Mouse (Mus musculus): ENCODE measurements around the gene Atf7. TPM values are rescaled to one million over a fixed set of nuclear protein-coding genes. Genes with fewer than 3 reads are reported as not detected.
"Not testable (repeated sequence)": the region's sequence is repeated elsewhere in the genome, so short reads cannot be mapped to it uniquely, and the experiment has no call there.

Gene Atf7
- polyA plus RNA-seq, 1 experiment from 2014 or later, result 48.7 TPM

DNA sequence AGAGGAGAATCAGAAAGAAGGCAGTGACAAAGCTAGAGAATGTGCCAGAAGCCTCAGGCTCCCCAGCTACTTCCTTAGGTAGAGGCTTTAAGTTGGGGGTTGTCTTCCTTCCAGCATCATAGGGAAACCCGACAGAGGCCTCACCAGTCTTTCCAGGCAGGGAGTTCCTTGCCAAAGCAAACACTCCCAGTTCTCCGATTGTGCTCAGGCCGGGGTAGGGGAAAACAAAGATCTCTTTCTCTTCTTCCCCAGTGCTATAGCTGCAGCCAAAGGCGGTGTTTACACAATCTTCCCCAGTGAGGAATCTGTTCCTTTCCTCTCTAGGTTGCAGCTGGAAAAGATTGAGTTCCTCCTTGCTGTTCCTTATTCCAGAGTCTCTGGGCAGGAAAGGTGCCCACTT is 31.4 kb upstream of the Atf7 start:
- 27% methylated on average over 4 of the region's 4 CpGs for WGBS
- Histone ChIP-seq H3K36me3 (peaks cover 13% of the 10 kb centered on the region), H3K4me2 (0 out of 2 replicates have a peak overlapping the region, but pooled peaks have one; percentile 7), H3K4me3 (no peak overlapping the region), H3K27ac (peak overlapping the region; percentile 96), H3K9me3 (no peaks in the 10 kb centered on the region), H3K9ac (no peak overlapping the region), H3K4me1 (peaks cover 30% of the 10 kb centered on the region), H3K27me3 (no peaks in the 10 kb centered on the region)
- peak; percentile 82 for ATAC-seq (ENCODE audit: insufficient number of reproducible peaks, low FRiP score, low TSS enrichment, low read depth)

DNA sequence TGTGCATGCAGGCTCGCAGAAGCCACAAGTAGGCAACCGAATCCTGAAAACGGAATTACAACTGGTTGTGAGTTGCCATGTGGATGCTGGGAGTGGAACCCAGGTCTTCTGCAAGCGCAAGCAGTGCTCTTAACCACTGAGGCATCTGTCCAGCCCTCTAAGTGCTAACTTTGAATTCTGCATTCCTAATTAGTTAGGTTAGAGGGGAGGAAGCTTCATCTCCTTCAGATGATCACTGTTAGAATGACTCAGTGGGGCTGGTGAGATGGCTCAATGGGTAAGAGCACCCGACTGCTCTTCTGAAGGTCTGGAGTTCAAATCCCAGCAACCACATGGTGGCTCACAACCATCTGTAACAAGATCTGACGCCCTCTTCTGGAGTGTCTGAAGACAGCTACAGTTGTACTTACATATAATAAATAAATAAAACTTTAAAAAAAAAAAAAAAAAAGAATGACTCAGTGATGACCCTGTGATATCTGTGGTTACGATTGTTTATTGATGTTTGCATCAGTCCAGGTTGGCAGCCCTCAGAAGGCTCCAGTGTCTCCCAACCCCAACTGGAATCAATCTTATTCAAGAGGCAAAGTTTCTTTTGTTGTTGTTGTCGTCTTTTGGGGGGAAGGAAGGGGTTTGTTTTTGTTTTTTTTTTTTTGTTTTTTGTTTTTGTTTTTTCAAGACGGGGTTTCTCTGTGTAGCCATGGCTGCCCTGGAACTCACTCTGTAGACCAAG is 26.8 kb upstream of the Atf7 start:
- not testable (repeated sequence) for H3K36me3 ChIP-seq; H3K9ac ChIP-seq; H3K27ac ChIP-seq; H3K27me3 ChIP-seq; H3K9me3 ChIP-seq; H3K4me3 ChIP-seq; H3K4me2 ChIP-seq; ATAC-seq (ENCODE audit: insufficient number of reproducible peaks, low FRiP score, low TSS enrichment, low read depth)
- 80% methylated on average over 9 of the region's 9 CpGs for WGBS
- peaks cover 13% of the 10 kb centered on the region for H3K4me1 ChIP-seq

DNA sequence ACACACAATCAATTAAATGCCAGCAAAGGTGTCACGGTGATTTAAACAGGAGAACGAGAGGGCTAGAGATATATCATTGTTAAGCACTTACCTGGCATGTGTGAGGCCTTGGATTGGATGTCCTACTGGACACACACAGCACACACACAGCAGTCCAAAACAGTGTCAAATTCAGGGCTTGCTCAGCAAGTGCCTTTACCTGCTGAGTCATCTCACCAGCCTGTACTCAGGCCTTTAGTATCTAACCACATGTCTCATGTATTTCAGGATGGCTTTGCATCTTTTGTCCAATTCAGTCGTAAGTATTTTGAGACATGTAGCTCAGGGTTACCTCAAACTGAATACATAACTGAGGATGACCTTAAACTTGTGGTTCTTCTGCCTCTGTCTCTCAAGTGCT is 25.8 kb upstream of the Atf7 start:
- H3K4me3 ChIP-seq, result no peak overlapping the region
- H3K4me1 ChIP-seq, result peaks cover 4% of the 10 kb centered on the region
- H3K27me3 ChIP-seq, result no peaks in the 10 kb centered on the region
- H3K4me2 ChIP-seq, result no peak overlapping the region
- WGBS, result 67% methylated on average over 3 of the region's 3 CpGs
- H3K36me3 ChIP-seq, result no peaks in the 10 kb centered on the region
- H3K9ac ChIP-seq, result no peak overlapping the region
- ATAC-seq (ENCODE audit: insufficient number of reproducible peaks, low FRiP score, low TSS enrichment, low read depth), result no peak
- H3K9me3 ChIP-seq, result no peaks in the 10 kb centered on the region
- no peak overlapping the region for H3K27ac ChIP-seq

DNA sequence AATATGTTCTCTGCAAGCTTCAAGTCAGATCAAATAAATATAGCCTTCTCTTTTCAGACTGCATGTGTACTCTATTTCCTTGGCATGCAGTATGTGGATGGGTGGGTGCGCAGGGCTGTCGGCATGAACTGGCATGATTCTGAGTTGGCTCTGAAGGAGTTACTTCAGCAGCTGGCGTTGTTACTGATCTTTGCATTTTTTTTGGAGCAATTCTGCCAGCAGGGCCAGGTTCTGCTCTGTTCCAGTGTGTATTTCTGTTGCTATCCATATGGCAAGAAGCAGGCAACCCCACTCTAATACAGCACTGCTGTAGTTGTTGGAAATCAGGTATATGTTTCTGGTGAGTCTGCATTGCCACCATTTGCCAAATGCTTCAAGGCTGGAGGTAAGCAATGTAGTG is 10.6 kb upstream of the Atf7 start:
- H3K4me1 ChIP-seq, result no peaks in the 10 kb centered on the region
- no peak overlapping the region for H3K4me2 ChIP-seq
- H3K9me3 ChIP-seq, result no peaks in the 10 kb centered on the region
- no peaks in the 10 kb centered on the region for H3K36me3 ChIP-seq
- no peak overlapping the region for H3K9ac ChIP-seq
- ATAC-seq (ENCODE audit: insufficient number of reproducible peaks, low FRiP score, low TSS enrichment, low read depth), result no peak
- no peaks in the 10 kb centered on the region for H3K27me3 ChIP-seq
- H3K4me3 ChIP-seq, result no peak overlapping the region
- H3K27ac ChIP-seq, result 0 out of 2 replicates have a peak overlapping the region, but pooled peaks have one; percentile 9
- 68% methylated on average over 3 of the region's 3 CpGs for WGBS

DNA sequence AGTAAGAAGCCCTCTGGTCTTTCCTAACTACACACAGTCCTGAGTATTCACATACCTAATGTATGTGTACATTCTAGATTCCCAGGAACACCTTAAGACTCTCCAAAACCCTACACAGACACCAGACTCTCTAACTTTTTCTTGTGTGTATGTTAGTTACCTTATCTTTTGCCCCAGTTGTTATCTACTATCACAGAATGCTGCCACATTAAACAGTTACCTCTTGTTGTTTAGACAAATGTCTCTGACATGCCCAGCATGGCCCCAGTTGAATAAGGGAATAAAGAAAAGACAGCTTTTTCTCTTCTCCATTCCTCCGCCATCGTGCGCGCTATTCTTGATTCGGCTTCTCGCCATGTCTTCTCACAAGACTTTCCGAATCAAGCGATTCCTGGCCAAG is 9.4 kb upstream of the Atf7 start:
- Histone ChIP-seq H3K4me1 (no peaks in the 10 kb centered on the region), H3K9me3 (no peaks in the 10 kb centered on the region), H3K27ac (no peak overlapping the region), H3K4me3 (no peak overlapping the region), H3K27me3 (no peaks in the 10 kb centered on the region), H3K9ac (no peak overlapping the region), H3K36me3 (no peaks in the 10 kb centered on the region), H3K4me2 (no peak overlapping the region)
- ATAC-seq (ENCODE audit: insufficient number of reproducible peaks, low FRiP score, low TSS enrichment, low read depth), result no peak
- WGBS, result 94% methylated on average over 8 of the region's 8 CpGs

DNA sequence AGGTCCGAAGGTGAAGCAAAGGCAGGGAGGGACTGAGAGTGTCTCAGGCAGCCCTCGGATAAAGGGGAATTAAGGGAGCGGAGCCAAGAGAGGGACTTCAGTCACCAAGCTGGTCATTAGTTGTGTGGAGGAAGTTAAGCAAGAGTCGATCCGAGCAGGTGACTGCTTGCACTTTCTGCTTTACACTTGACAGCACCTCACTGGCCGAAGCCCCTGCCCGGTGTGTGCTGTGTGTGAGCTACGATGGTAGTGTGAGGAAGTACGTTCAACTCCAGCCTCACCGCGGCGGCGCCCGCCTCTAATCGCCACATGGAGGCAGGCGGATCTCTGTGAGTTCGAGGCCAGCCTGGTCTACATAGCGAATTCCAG is 407 bp upstream of the Atf7 start:
- H3K27ac ChIP-seq, result peak overlapping the region; percentile 100
- peak; percentile 3 for ATAC-seq (ENCODE audit: insufficient number of reproducible peaks, low FRiP score, low TSS enrichment, low read depth)
- H3K36me3 ChIP-seq, result no peaks in the 10 kb centered on the region
- H3K9me3 ChIP-seq, result no peaks in the 10 kb centered on the region
- peak overlapping the region; percentile 80 for H3K9ac ChIP-seq
- H3K27me3 ChIP-seq, result no peaks in the 10 kb centered on the region
- under 1% methylated on average over 18 of the region's 18 CpGs for WGBS
- H3K4me1 ChIP-seq, result peaks cover 22% of the 10 kb centered on the region
- peak overlapping the region; percentile 69 for H3K4me3 ChIP-seq
- H3K4me2 ChIP-seq, result peak overlapping the region; percentile 74

DNA sequence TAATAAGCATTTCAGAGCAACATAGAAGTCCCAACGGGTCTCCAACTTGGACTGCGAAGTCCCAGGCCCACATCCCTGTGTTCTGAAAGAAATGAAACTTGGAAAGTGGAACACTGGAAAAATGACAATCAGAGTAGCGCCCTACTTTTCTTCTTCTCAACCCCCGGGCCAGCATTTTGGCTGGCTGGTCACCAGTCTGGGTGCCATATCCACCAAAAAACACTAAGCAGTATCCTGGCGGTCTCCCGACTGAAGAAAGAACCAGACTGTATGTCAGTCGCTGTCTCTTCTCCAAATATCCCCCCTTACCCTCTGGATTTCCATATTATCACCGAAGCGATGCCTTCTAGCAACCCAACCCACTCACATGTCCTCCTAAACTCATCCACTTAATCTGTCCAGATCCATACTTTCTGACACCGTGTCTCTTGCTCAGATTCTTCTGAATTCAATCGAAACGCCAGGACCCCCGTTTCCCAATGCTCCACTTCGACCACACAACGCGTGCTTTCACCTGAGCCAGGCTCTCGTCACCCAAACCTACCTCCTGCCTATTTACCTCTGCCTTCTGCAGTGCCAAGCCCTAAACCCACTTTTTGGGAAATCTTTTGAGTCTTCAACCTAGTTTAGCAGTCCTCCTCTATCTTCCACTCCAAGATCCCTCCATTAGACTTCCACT is 834 bp downstream of the Atf7 start:
- WGBS, result 3% methylated on average over 17 of the region's 17 CpGs
- H3K27ac ChIP-seq, result peak overlapping the region; percentile 100
- H3K27me3 ChIP-seq, result no peaks in the 10 kb centered on the region
- H3K4me2 ChIP-seq, result peak overlapping the region; percentile 74
- H3K36me3 ChIP-seq, result peaks cover 7% of the 10 kb centered on the region; the same call in 1 of the 2 replicates
- peak overlapping the region; percentile 59 for H3K9ac ChIP-seq
- H3K4me3 ChIP-seq, result peak overlapping the region; percentile 69
- peaks cover 25% of the 10 kb centered on the region for H3K4me1 ChIP-seq
- ATAC-seq (ENCODE audit: insufficient number of reproducible peaks, low FRiP score, low TSS enrichment, low read depth), result no peak
- H3K9me3 ChIP-seq, result no peaks in the 10 kb centered on the region

DNA sequence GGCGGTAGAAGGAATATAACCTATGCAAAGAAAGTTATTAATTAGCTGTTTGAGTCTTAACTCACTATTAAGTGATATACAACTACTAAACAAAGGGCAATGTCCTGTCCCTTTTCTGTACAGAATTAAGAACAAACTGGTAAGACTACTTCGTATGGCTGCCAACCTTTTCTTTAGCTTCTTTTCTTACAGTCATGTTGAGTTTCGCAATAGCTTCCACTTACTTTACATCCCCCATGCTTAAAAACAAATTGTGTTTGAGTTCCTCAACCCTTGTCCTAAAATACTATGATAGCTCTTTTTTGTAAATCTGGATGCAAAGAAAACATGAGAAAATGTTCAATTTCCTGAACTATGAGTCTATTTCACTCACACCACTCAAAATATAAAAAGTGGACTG is 2.1 kb downstream of the Atf7 start:
- Histone ChIP-seq H3K4me1 (peaks cover 25% of the 10 kb centered on the region), H3K9ac (no peak overlapping the region), H3K4me3 (peak overlapping the region; percentile 9; the same call in 1 of the 2 replicates), H3K4me2 (peak overlapping the region; percentile 36), H3K9me3 (no peaks in the 10 kb centered on the region), H3K36me3 (peaks cover 8% of the 10 kb centered on the region; the same call in 1 of the 2 replicates), H3K27ac (no peak overlapping the region), H3K27me3 (no peaks in the 10 kb centered on the region)
- WGBS, result 84% methylated on average over 3 of the region's 3 CpGs
- ATAC-seq (ENCODE audit: insufficient number of reproducible peaks, low FRiP score, low TSS enrichment, low read depth), result no peak

DNA sequence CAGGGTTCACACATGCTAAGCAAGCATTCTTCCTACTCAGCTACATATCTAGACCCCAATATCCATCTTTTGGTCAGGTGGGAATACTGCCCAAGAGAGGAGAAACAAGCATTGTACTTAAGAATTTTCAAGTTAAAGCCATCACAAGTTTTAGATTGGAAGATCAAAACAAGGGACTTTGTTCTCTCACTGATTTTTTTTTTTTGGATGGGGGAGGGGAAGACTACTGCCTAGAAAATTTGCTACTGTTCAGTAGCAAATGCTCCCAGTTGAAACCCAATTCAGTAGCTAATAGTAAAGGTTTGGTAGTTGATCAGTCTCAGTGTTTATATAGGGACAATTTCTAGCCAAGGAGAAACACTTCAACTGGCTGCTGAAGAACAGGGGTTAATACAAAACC is 2.7 kb downstream of the Atf7 start:
- Histone ChIP-seq H3K27me3 (no peaks in the 10 kb centered on the region), H3K9ac (no peak overlapping the region), H3K36me3 (peaks cover 8% of the 10 kb centered on the region; the same call in 1 of the 2 replicates), H3K9me3 (no peaks in the 10 kb centered on the region), H3K4me1 (peaks cover 25% of the 10 kb centered on the region), H3K4me2 (0 out of 2 replicates have a peak overlapping the region, but pooled peaks have one; percentile 0), H3K27ac (no peak overlapping the region), H3K4me3 (no peak overlapping the region)
- no peak for ATAC-seq (ENCODE audit: insufficient number of reproducible peaks, low FRiP score, low TSS enrichment, low read depth)

DNA sequence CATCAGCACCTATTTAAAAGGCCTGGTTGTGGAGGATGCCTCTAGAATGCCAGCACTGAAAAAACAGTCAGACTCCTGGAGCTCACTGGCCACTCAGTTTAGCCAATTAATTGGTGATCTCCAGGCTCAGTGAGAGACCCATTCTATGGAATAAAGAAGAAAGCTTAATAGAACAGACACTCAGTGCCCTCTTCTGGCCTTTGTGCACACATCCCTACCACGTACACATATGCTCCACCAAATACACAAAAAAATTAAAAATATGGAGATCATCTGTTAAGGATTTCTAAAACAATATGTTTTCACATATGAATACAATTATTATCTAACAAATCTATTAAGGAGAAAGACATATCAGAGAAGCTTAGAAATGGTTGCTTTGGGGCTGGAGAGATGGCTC is 4.5 kb downstream of the Atf7 start:
- Histone ChIP-seq H3K27ac (no peak overlapping the region), H3K4me3 (no peak overlapping the region), H3K9ac (no peak overlapping the region), H3K9me3 (no peaks in the 10 kb centered on the region), H3K4me1 (peaks cover 22% of the 10 kb centered on the region), H3K4me2 (no peak overlapping the region), H3K36me3 (peaks cover 8% of the 10 kb centered on the region; the same call in 1 of the 2 replicates), H3K27me3 (no peaks in the 10 kb centered on the region)
- no peak for ATAC-seq (ENCODE audit: insufficient number of reproducible peaks, low FRiP score, low TSS enrichment, low read depth)
- WGBS, result 64% methylated on average over 1 of the region's 1 CpGs

DNA sequence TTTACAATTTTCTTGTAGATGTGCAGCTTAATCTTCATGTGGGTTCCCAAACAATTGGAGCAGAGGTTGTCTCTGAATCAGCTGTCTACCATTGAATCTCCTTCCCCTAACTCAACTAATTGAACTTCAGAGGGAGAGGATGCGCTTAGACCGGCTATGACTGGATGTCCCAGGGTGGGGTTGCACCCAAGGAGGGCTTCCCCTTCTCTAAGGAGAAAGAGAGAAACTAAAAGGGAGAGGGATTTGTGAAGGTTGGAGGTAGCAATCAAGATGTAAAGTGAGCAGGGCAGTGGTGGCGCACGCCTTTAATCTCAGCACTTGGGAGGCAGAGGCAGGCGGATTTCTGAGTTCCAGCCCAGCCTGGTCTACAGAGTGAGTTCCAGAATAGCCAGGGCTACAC is 5.8 kb downstream of the Atf7 start:
- Histone ChIP-seq H3K9me3 (no peaks in the 10 kb centered on the region), H3K4me2 (no peak overlapping the region), H3K27me3 (no peaks in the 10 kb centered on the region), H3K9ac (no peak overlapping the region), H3K4me3 (no peak overlapping the region), H3K36me3 (peaks cover 8% of the 10 kb centered on the region; the same call in 1 of the 2 replicates), H3K27ac (no peak overlapping the region), H3K4me1 (peaks cover 20% of the 10 kb centered on the region)
- ATAC-seq (ENCODE audit: insufficient number of reproducible peaks, low FRiP score, low TSS enrichment, low read depth), result no peak
- WGBS, result 97% methylated on average over 5 of the region's 5 CpGs

DNA sequence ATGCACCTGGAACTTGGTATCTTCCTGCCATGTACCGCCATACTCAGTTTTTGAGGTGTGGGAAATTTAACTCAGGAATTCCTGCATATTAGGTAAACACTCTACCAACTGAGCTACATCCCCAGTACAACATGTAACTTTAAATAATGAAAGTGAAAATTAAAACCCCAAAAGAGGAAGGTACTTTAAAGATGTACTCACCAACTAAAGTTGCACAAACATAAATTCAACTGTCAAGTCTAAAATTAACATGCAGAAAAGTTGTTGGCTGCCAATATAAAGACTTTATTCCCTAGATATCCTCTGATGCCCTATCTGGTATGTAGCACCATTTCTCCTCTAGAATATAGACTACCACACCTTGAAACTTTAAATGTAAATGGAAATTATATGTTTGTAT is 7.6 kb downstream of the Atf7 start:
- 90% methylated on average over 1 of the region's 1 CpGs for WGBS
- Histone ChIP-seq H3K36me3 (peaks cover 8% of the 10 kb centered on the region; the same call in 1 of the 2 replicates), H3K9me3 (no peaks in the 10 kb centered on the region), H3K4me1 (0 out of 2 replicates have a peak, but pooled peaks cover 6% of the 10 kb centered on the region), H3K27ac (no peak overlapping the region), H3K4me3 (no peak overlapping the region), H3K27me3 (no peaks in the 10 kb centered on the region), H3K4me2 (no peak overlapping the region), H3K9ac (no peak overlapping the region)
- no peak for ATAC-seq (ENCODE audit: insufficient number of reproducible peaks, low FRiP score, low TSS enrichment, low read depth)
